Mouse (Mus musculus) liver, embryonic 16.5 days (tissue): ENCODE measurements around the gene Pts. TPM values are rescaled to one million over a fixed set of nuclear protein-coding genes. Genes with fewer than 3 reads are reported as not detected.
A peak's percentile ranks its signal among the peaks of the same experiment; 100 is the strongest.

Experiments
- ATAC-seq: fragments of 200-750 bp; cut with Nextera tagmentation; 2 replicates; pipeline ENCODE4 v1.8.0; 2017; ENCODE audit warnings: low read depth, mild to moderate bottlenecking, moderate number of reproducible peaks, moderate library complexity
- H3K27ac ChIP-seq: fragments of 300-500 bp; sonication (generic); 2 replicates; pipeline ENCODE4 v1.5.1; 2014; ENCODE audit warnings: mild to moderate bottlenecking, low read length
- H3K27me3 ChIP-seq: fragments of 300-500 bp; sonication (generic); 2 replicates; pipeline ENCODE4 v1.6.1; 2014; ENCODE audit warnings: low read depth, low read length, mixed read lengths; ENCODE audit not compliant: control insufficient read depth, insufficient read depth
- H3K36me3 ChIP-seq: fragments of 300-500 bp; sonication (generic); 2 replicates; pipeline ENCODE4 v1.6.1; 2014; ENCODE audit warnings: mild to moderate bottlenecking; ENCODE audit not compliant: control insufficient read depth, insufficient read depth
- H3K4me1 ChIP-seq: fragments of 300-500 bp; sonication (generic); 2 replicates; pipeline ENCODE4 v1.6.1; 2014; ENCODE audit warnings: low read depth, low read length, mixed read lengths; ENCODE audit not compliant: control insufficient read depth
- H3K4me2 ChIP-seq: fragments of 300-500 bp; sonication (generic); 2 replicates; pipeline ENCODE4 v1.6.1; 2014; ENCODE audit warnings: low read depth, low read length, mixed read lengths
- H3K4me3 ChIP-seq: fragments of 300-500 bp; sonication (generic); 2 replicates; pipeline ENCODE4 v1.5.1; 2014; ENCODE audit warnings: low read depth, mild to moderate bottlenecking, low read length
- H3K9ac ChIP-seq: fragments of 300-500 bp; sonication (generic); 2 replicates; pipeline ENCODE4 v1.6.1; 2014; ENCODE audit warnings: low read depth, low read length
- H3K9me3 ChIP-seq: fragments of 300-500 bp; sonication (generic); replicated peaks from 2 replicates; pipeline ENCODE4 v1.6.1; 2016; ENCODE audit warnings: low read length; ENCODE audit not compliant: control insufficient read depth
- WGBS: fragments of 180-500 bp; shearing (Covaris S2); extraction: QIAGEN DNeasy Blood & Tissue Kit; methylation state at CpG from one replicate; pipeline ENCODE4 v1.1.7; 2014; ENCODE audit not compliant: insufficient replicate concordance; 5-methylcytosine and 5-hydroxymethylcytosine counted together
- polyA plus RNA-seq: library from polyadenylated mRNA; unstranded; fragments of >200 nt; fragmentation: Nextera tagmentation; extraction: Ambion mirVana; gene quantifications from 2 replicates; pipeline ENCODE4 v1.2.1, GENCODE M21; 2015

The Pts gene
- polyA plus RNA-seq, 1 experiment from 2014 or later, result 30.1 TPM

- no peak for ATAC-seq
- no peaks in the 10 kb centered on the region for H3K9me3 ChIP-seq
- no peak overlapping the region for H3K27ac ChIP-seq
- H3K4me1 ChIP-seq, result peaks cover 5% of the 10 kb centered on the region
- no peaks in the 10 kb centered on the region for H3K36me3 ChIP-seq
- no peaks in the 10 kb centered on the region for H3K27me3 ChIP-seq
- H3K9ac ChIP-seq, result no peak overlapping the region
- H3K4me3 ChIP-seq, result no peak overlapping the region
- H3K4me2 ChIP-seq, result no peak overlapping the region
- WGBS, result 61% methylated on average over 3 of the region's 3 CpGs
Measured at GRCm38 (mm10) chr9:50499781-50500180, 28.7 kb downstream of the Pts start.

- no peak for ATAC-seq
- Histone ChIP-seq H3K9ac (no peak overlapping the region), H3K4me1 (peaks cover 5% of the 10 kb centered on the region), H3K27me3 (no peaks in the 10 kb centered on the region), H3K4me2 (peak overlapping the region; percentile 33; the same call in 1 of the 2 replicates), H3K27ac (no peak overlapping the region), H3K4me3 (no peak overlapping the region), H3K9me3 (no peaks in the 10 kb centered on the region), H3K36me3 (no peaks in the 10 kb centered on the region)
- 55% methylated on average over 16 of the region's 16 CpGs for WGBS
Measured at GRCm38 (mm10) chr9:50498815-50499214, 29.7 kb downstream of the Pts start.

DNA sequence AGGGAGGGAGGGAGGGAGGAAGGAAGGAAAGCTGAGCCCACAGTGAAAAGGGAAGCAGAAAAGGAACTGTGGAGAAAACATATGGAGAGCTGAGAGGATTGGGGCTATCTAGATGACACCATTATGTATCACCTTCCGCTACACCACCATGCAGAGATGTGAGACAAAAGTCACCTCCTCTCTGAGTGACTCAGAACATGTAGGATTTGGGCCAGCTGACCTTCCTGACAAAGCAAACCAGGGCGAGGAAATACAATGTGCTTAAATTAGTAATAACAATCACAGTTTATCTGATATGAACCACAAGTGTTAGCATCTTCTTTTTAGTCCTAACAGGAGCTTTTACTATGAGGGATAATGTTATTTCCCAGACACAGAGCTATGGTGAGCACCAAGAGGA lies 31.0 kb downstream of the Pts start:
- Histone ChIP-seq H3K36me3 (no peaks in the 10 kb centered on the region), H3K9ac (no peak overlapping the region), H3K4me1 (peaks cover 5% of the 10 kb centered on the region), H3K9me3 (no peaks in the 10 kb centered on the region), H3K4me2 (no peak overlapping the region), H3K4me3 (no peak overlapping the region), H3K27me3 (no peaks in the 10 kb centered on the region), H3K27ac (no peak overlapping the region)
- WGBS, result 49% methylated on average over 2 of the region's 2 CpGs
- ATAC-seq, result no peak

GRCm38 (mm10) chr9:50497076-50497475 lies 31.4 kb downstream of the Pts start:
- Histone ChIP-seq H3K4me2 (no peak overlapping the region), H3K27ac (no peak overlapping the region)

DNA sequence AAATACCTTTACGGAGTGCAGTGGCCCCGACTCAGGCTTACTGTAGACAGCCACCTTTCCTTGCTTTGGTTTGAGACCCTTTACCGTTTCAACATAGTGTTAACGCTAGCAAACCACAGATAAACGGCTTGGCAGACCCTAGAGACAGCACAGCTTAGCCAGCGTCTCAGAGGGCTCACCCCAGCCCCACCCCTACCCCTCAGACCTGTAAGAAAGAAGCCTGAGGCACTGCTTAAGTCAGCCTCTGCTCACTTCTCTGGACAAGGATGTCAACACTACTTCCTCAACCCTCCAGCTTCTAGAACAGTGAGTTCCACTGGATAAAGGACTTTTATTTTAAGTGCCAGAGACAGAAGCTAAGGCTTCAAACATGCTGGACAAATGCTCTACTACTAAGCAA lies 32.0 kb downstream of the Pts start:
- H3K9ac ChIP-seq, result no peak overlapping the region

More at GRCm38 (mm10) chr9:50497076-50497475, 31.4 kb downstream of the Pts start:
- no peaks in the 10 kb centered on the region for H3K36me3 ChIP-seq
- ATAC-seq, result no peak
- WGBS, result 37% methylated on average over 6 of the region's 6 CpGs
- peaks cover 5% of the 10 kb centered on the region for H3K4me1 ChIP-seq
- H3K27me3 ChIP-seq, result no peaks in the 10 kb centered on the region
- H3K4me3 ChIP-seq, result no peak overlapping the region
- H3K9ac ChIP-seq, result no peak overlapping the region
- H3K9me3 ChIP-seq, result no peaks in the 10 kb centered on the region

DNA sequence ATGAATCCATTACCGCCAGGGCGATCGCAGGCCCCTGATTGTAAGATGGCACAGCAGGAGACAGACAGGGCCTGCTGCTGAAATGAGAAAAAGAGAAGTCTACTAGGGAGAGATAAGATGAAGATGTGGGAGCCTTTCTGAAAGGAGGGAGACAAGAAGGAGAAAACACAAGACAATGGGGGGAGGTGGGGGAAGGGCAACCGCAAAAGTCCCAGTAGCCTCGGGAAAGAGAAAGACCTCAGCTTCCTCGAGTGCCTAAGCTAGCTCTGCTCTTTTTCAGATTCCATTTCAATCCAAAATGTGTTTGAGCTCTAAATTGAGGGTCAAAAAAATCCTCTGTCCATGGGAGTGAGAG lies 32.4 kb downstream of the Pts start:
- Histone ChIP-seq H3K4me3 (no peak overlapping the region), H3K27ac (no peak overlapping the region), H3K9me3 (no peaks in the 10 kb centered on the region), H3K27me3 (no peaks in the 10 kb centered on the region), H3K4me2 (peak overlapping the region; percentile 18; the same call in 1 of the 2 replicates), H3K36me3 (no peaks in the 10 kb centered on the region), H3K4me1 (peaks cover 5% of the 10 kb centered on the region), H3K9ac (no peak overlapping the region)
- ATAC-seq, result no peak
- 13% methylated on average over 6 of the region's 6 CpGs for WGBS

More for the DNA sequence above, 32.0 kb downstream of the Pts start:
- H3K27ac ChIP-seq, result no peak overlapping the region
- H3K4me1 ChIP-seq, result peaks cover 5% of the 10 kb centered on the region
- no peak overlapping the region for H3K4me3 ChIP-seq
- no peaks in the 10 kb centered on the region for H3K36me3 ChIP-seq
- H3K9me3 ChIP-seq, result no peaks in the 10 kb centered on the region
- H3K27me3 ChIP-seq, result no peaks in the 10 kb centered on the region
- 11% methylated on average over 6 of the region's 6 CpGs for WGBS
- H3K4me2 ChIP-seq, result no peak overlapping the region; the same call in 1 of the 2 replicates
- ATAC-seq, result no peak

DNA sequence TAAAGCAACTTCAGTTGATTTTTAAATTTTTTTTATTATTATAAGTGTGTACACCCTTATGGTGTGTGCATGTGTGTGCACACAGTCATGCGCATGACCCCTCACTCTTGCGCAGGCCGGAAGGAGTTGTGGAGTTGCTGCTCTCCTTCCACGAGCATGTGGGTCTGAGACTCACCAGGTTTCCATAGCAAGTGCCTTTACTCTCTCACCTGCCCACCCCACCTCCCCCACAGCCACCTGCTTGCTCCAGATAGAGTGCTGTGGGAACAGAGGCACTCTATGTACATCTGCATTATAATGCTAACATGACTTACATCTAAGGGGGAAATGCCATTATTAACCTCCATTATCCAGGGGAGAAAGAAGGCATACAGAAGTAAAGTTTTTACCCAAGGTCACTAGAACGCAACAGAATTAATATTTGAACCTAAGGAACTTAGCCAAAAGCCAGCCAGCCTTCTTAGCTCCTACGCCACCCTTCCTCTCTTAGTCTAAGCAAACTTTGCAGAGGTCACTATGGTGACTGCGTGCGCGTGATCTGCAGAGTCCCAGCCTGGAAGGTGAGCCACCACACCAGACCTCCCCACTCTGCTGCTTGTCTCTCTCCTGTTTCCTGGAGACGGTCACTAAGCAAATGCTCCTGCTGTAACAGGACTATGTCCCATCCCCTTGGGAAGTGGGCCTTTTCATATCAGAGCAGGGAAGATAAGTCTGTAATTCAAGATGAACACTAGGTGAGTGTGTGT lies 32.9 kb downstream of the Pts start:
- Histone ChIP-seq H3K4me2 (0 out of 2 replicates have a peak overlapping the region, but pooled peaks have one; percentile 18), H3K27me3 (no peaks in the 10 kb centered on the region), H3K36me3 (no peaks in the 10 kb centered on the region), H3K9me3 (no peaks in the 10 kb centered on the region), H3K4me1 (peaks cover 5% of the 10 kb centered on the region), H3K4me3 (no peak overlapping the region), H3K27ac (no peak overlapping the region), H3K9ac (no peak overlapping the region)
- 54% methylated on average over 10 of the region's 10 CpGs for WGBS
- ATAC-seq, result no peak

DNA sequence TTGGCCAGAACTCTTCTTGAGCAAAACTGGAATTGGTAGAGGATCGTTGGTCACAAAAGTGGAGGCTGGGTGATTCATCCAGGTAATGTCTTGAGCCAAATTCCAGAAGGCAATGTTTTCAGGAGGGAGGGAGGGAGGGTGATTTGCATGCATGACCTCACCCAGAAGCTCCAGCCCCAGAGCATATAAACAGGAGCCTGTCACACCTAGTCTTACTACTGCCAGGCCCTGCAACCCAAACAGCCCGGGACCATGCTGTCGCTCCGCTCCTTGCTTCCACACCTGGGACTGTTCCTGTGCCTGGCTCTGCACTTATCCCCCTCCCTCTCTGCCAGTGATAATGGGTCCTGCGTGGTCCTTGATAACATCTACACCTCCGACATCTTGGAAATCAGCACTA lies 34.2 kb downstream of the Pts start, which contains the start of gene Plet1:
Gene Plet1 (plus strand): TSS at position 215 of the 400 bp plus-strand sequence.
- H3K9me3 ChIP-seq, result no peaks in the 10 kb centered on the region
- no peaks in the 10 kb centered on the region for H3K36me3 ChIP-seq
- WGBS, result 63% methylated on average over 6 of the region's 6 CpGs
- no peak within 1 kb of the TSS for H3K4me3 ChIP-seq
- no peak within 1 kb of the TSS for H3K27ac ChIP-seq
- H3K4me2 ChIP-seq, result no peak within 1 kb of the TSS
- peaks cover 5% of the 10 kb centered on the region for H3K4me1 ChIP-seq
- ATAC-seq, result no peak
- H3K27me3 ChIP-seq, result no peaks in the 10 kb centered on the region
- no peak within 1 kb of the TSS for H3K9ac ChIP-seq

GRCm38 (mm10) chr9:50493777-50494176 lies 34.7 kb downstream of the Pts start:
- Histone ChIP-seq H3K9me3 (no peaks in the 10 kb centered on the region), H3K36me3 (no peaks in the 10 kb centered on the region), H3K9ac (no peak overlapping the region), H3K4me3 (no peak overlapping the region), H3K4me2 (no peak overlapping the region), H3K27ac (no peak overlapping the region), H3K27me3 (no peaks in the 10 kb centered on the region), H3K4me1 (peaks cover 5% of the 10 kb centered on the region)
- WGBS, result 55% methylated on average over 2 of the region's 2 CpGs
- no peak for ATAC-seq
